Mouse (Mus musculus) heart, postnatal 36 days (tissue): ENCODE data around the gene Zscan18. TPM values are rescaled to one million over a fixed set of nuclear protein-coding genes. Genes with fewer than 3 reads are reported as not detected.
"Not testable (repeated sequence)": the region's sequence is repeated elsewhere in the genome, so short reads cannot be mapped to it uniquely, and the experiment has no call there.

Source experiments
- DNase-seq, 2 experiments: peaks; one replicate each; pipeline ENCODE4 v3.0.0; 2021 to 2022
- intact Hi-C: fragments of 180-260 bp; cut with DNase I; formaldehyde crosslinking; loops from one replicate; pipeline ENCODE4 v1.15.1; 2025
- total RNA-seq, 2 experiments: library from RNA; stranded (reverse); gene quantifications; 2 replicates each; pipeline ENCODE4 v1.2.3; 2021

Gene Zscan18
- total RNA-seq: 1 to 10 TPM in 1 of 2 experiments, under 1 TPM in 1; 0.80 to 1.3 TPM

DNA sequence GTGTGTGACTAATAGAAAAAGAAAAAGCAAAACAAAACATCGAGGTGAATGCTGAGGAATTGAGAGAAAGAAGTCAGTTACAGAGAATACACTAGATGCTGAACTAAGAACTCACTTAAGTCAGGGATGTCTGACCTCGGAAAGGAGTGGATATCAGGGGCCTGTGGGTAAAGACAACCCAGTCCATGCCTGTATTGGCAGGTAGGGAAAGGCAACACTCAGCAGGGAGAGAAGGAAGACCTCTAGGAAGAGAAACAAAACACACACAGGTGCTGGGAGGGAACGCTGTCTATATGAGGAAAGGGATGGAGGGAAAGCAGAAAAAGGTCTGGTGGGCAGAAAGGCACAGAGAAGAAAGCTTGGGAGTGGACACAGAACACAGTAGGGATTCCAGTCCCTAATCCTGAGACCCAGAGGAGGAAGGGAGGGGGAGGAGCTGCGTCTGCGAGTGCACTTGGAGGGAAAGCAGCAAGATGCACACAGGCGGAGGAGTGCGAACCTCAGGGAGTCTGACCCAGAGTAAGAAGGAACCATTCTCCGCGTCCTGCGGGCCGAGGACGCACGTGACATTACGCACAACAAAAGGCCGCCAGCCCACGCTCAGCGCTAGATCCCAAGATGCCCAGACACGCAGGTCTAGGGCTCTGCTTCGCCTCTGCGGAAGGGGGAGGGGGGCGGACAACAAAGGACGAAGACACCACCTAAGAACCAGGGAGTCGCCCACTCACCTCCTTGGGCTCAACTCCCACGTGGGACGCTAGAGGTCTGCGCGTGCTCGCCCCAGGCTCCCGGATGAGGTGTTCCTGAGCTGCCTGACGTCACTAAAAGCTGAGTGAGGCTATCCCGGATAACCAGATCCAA lies at the start of gene Zscan18:
Gene Zscan18 (minus strand): TSS at position 770 of the 861 bp plus-strand sequence.
- intact Hi-C loops: loop anchor here (10.0 kb wide), 2 partner anchors 252 to 318 kb away; partner anchors contain the start of gene Mzf1
- DNase-seq: peak; percentile 61 to 68

- intact Hi-C loops: loop anchor here (1.0 to 5.0 kb wide), 3 partner anchors 17 to 197 kb away; partner anchors contain the start of genes Chmp2a, Zfp128 and Zfp329
Measured at GRCm38 (mm10) chr7:12835779-12836178, 32.3 kb upstream of the Zscan18 start.

DNA sequence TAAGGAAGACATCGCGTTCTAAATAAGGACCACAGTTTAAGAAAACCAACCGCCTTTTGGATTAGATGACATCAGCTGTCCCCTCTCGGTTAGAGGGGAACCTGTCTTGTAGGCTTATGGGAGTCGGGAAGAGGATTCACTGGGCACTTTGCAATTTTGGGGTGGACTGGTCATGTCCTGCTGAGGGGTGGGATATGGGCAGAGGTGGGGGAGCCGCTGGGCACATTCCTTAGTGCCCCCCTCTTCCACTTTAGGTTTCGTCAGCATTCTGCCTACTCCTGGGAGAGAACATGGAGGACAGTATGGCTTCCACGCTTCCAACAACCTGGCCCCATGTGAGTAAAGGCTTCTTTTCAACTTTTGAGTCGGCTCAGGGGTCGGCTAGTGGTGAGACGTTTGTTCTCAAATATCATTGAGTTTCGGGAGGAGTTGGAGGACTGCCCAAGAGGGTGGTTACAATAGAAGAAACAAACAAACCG lies 31.8 kb upstream of the Zscan18 start:
- DNase-seq: no peak
- intact Hi-C loops: loop anchor here (1.0 to 5.0 kb wide), 3 partner anchors 17 to 197 kb away; partner anchors contain the start of genes Chmp2a, Zfp128 and Zfp329

More at GRCm38 (mm10) chr7:12835779-12836178, 32.3 kb upstream of the Zscan18 start:
- DNase-seq: no peak

GRCm38 (mm10) chr7:12834162-12835120 lies 31.0 kb upstream of the Zscan18 start, which contains the start of gene Zfp110:
Gene Zfp110 (plus strand): TSS chr7:12834761.
- intact Hi-C loops: loop anchor here (1.0 to 5.0 kb wide), 4 partner anchors 16 to 198 kb away; partner anchors contain the start of genes Chmp2a, Zfp128, Zfp329 and Zscan22
- DNase-seq: peak; percentile 89 to 94

DNA sequence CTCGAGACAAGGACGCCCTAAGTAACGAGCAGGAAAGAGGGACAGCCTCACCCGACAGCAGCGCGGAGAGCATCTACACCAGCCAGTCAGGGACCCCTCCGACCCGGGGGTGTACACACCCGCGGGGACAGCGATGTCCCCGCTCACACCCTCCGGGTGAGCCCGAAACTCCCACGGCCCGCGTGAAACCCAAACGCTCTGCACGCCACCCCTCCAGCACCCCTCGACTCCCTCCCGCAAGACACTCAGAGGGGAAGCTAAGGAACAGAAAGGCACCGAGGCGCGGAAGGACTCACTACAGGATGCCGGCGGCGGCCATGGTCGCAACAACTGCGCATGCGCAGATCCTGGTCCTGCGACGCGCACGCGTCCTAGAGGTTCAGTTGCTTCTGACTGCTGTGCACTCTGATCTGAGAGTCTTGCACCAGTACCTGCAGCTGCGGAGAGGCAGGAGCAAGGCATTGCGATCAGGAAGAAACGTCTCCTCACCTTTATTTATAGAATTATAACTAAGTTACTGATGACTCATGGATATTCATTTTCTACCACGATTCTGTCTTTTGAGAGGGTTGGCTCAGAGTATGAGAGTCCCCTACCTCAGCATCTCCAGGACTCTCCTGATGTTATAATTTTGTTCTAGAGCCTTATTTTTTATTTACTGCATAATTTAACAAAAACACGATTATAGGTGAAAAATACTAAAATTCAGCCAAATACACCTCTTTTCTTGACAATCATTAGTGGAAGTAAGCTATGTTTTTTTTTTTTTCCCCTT lies 15.3 kb upstream of the Zscan18 start, which contains the start of gene Zfp329:
Gene Zfp329 (minus strand): TSS at position 338 of the 775 bp plus-strand sequence.
- intact Hi-C loops: loop anchor here (1.0 kb wide), 1 partner anchor 17 kb away; no protein-coding TSS in a partner anchor
- peak; percentile 92 to 93 for DNase-seq

DNA sequence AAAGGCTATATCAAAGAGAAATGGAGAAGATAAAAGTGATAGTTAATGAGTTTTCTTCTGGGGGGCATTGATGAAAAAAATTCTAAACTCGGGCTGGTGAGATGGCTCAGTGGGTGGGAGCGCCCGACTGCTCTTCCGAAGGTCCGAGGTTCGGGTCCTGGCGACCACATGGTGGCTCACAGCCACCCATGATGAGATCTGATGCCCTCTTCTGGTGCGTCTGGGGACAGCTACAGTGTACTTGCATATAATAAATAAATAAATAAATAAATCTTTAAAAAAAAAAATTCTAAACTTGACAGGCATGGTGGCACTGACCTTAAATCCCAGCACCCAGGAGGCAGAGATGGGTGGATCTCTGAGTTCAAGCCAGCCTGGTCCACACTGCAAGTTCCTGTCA lies 12.1 kb upstream of the Zscan18 start:
- intact Hi-C loops: no loop called here
- DNase-seq: no peak

DNA sequence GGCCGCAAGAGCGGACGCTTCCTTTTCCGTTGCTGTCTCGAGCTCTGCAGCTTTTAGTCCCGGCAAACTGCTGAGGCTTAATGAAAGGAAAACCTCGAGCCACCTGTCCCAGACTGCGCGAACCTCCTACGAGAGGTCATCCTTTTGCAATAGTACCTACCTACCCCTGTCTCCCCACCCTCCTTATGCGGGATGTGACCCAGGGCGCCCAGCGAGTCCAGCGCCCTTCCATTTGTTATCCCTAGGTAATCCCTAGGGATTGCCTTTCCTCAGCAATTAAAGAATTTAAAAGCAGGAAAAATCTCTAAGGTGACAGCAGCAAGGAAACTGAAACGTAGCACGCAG lies 264 bp upstream of the Zscan18 start:
- intact Hi-C loops: loop anchor here (10.0 kb wide), 2 partner anchors 251 to 319 kb away; partner anchors contain the start of gene Mzf1
- DNase-seq: no peak

GRCm38 (mm10) chr7:12799554-12799953 lies 3.9 kb downstream of the Zscan18 start:
- DNase-seq: no peak
- intact Hi-C loops: no loop called here

GRCm38 (mm10) chr7:12797971-12798370 lies 5.5 kb downstream of the Zscan18 start:
- no peak for DNase-seq
- intact Hi-C loops: no loop called here

DNA sequence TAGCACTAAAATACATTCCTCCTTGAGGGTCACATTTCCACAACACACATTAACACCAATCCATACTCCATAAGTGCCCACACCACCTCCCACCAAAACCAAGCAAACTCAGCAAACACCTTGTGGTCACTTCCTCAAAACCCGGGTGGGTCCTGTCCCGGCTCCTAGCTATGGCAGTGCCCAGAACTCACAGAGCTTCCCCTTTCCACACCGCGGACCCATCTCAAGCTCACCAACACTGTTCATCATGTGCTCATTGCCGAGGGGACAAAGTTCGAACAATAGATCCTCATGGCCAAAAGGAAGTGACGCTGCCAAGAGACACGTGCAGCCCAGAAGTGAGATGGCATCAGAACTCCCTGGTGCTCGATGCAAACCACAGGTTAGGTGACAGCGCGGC lies 10.8 kb downstream of the Zscan18 start:
- intact Hi-C loops, DNase-seq: not testable (repeated sequence)

DNA sequence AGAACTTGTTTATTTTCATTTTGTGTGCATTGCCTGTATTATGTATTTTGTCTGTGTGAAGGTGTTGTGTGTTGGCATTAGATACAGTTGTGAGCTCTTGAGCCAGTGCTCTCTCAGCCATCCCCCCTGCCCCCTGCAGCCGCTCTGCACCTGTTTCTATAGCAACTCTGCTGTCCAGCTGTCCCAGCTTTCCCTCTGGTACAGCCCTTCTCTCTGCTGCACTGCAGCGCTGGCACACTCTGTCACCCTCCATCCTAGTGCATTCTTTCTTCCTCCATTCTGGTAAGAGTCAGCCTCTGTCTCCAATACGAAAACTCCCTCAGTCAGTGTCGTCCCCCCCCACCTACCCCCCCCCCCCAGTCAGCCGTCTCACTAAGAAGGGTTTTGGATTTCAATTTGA lies 15.4 kb downstream of the Zscan18 start:
- DNase-seq: no peak
- intact Hi-C loops: no loop called here

DNA sequence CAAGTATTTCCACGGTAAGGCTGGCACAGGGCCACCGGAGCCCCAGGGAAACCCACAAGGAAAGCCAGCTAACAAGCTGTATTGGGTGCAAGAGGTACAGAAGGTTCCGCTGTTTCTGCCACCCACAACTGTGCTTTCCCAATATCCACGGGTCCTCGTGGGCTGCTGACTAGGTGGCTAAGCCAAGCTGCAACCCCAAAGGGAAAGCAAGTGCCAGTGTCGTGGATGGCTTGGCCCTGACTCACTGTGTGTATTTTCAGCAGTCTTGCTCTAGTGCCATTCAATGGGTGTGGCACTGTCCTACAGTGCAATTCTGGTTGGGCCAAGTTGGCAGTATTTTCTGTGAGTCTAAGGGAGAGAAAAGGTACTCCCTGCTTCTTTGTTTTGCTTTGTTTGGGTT lies 16.1 kb downstream of the Zscan18 start:
- no peak for DNase-seq
- intact Hi-C loops: no loop called here

- peak; percentile 62 to 71 for DNase-seq
- intact Hi-C loops: no loop called here
Measured at GRCm38 (mm10) chr7:12780151-12780830, 23.1 kb downstream of the Zscan18 start.

DNA sequence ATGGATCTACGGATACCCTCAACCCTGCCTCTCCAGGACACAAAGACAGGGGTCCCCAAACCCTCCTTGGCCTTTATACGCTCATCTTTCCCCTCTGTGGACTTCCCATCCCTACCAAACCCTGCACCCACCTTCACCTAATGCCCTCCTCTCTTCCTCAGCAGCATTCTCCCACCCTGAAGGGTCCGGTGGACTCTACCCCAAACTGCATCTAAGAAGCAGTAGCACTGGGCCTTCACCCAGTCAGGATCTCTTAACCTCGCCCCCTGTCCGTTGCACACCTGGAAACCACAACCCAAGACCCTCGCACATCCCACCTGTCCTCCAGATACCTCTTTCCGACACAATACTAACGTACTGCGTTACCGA lies 23.7 kb downstream of the Zscan18 start:
- no peak for DNase-seq
- intact Hi-C loops: loop anchor here (10.0 kb wide), 1 partner anchor 355 kb away; the partner anchor contains the start of gene Zfp551

DNA sequence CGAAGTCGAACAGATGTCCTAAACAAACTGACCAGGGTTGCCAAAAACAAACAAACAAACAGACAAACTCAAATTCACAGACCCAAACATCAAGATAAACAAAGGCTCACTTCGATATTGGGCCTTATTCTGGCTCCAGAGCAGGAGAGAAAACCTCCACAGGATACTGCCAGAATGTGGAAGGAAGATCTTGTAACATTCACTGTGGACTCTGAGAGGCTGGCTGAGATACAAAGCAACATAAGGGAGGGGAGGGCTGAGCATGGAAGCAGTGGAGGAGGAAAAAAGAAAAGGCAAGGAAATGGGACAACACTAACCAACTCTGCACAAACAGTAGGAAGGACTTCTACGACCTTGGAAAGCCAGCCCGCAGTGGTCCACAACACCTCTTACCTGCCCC lies 24.3 kb downstream of the Zscan18 start:
- DNase-seq: no peak
- intact Hi-C loops: loop anchor here (10.0 kb wide), 1 partner anchor 354 kb away; the partner anchor contains the start of gene Zfp551

- peak; percentile 38 to 62 for DNase-seq
- intact Hi-C loops: loop anchor here (10.0 kb wide), 1 partner anchor 350 kb away; the partner anchor contains the start of gene Zfp551
Measured at GRCm38 (mm10) chr7:12774606-12775005, 28.8 kb downstream of the Zscan18 start.

- intact Hi-C loops: loop anchor here (10.0 kb wide), 1 partner anchor 349 kb away; the partner anchor contains the start of gene Zfp551
- no peak for DNase-seq
Measured at GRCm38 (mm10) chr7:12774111-12774510, 29.3 kb downstream of the Zscan18 start.

GRCm38 (mm10) chr7:12749431-12750198 lies 53.8 kb downstream of the Zscan18 start:
- intact Hi-C loops: no loop called here
- no peak for DNase-seq
